Mouse (Mus musculus) hematopoietic stem cell, adult 5-6 weeks (primary cell): ENCODE results near the gene Gm2916. TPM values are rescaled to one million over a fixed set of nuclear protein-coding genes. Genes with fewer than 3 reads are reported as not detected.
"Not testable (repeated sequence)": the region's sequence is repeated elsewhere in the genome, so short reads cannot be mapped to it uniquely, and the experiment has no call there.

ENCODE experiments used
- ATAC-seq, 2 experiments: fragments of 125-278 bp in 1 of 2; replicated peaks in 1 of 2; 2 replicates each; pipeline ENCODE4 v1.8.0; 2016 to 2017; ENCODE audit warnings: inconsistent platforms in 2 of 2, mild to moderate bottlenecking in 2 of 2, moderate number of reproducible peaks in 2 of 2, low read depth in 1 of 2, moderate TSS enrichment in 1 of 2; ENCODE audit not compliant: low FRiP score in 2 of 2, poor library complexity in 2 of 2, severe bottlenecking in 2 of 2, insufficient read depth in 1 of 2, low TSS enrichment in 1 of 2
- total RNA-seq: library from RNA; stranded (forward); fragments of 172-1452, 232-1000 nt; gene quantifications from 2 replicates; pipeline ENCODE4 v1.2.3, GENCODE M21; 2017

Gene Gm2916
- not detected in 2 replicates for total RNA-seq

- ATAC-seq, result not testable (repeated sequence)
Measured at GRCm38 (mm10) chr14:3883872-3884271, at the start of gene Gm2916. Gene Gm2916, plus strand, starts transcription at chr14:3884172.

DNA sequence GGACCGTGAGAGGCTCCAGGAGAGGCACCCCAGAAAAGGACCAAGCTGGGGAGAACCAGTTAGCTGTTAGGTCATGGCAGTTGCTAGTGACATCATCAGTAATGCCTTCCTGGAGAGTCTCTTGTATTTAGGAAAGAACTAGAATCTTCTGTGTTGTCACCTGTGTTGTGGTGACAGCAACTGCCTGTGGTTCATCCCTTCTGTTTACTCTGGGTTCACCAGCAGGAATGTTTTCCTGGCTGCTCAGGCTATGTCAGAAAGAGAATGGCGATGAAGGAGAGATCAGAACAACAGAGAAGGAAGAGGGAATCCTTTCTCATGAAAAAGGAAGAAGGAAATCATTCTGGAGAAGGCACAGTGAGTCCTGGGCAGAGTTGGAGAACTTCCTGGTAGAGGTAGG, 38.0 kb upstream of the Gm2916 start, which contains the start of gene Gm3033:
Gene Gm3033, plus strand, starts transcription at position 301 of the 400 bp plus-strand sequence.
- ATAC-seq, result not testable (repeated sequence)

- ATAC-seq, result not testable (repeated sequence)
Measured at GRCm38 (mm10) chr14:3931456-3931855, 47.5 kb downstream of the Gm2916 start, which contains the start of gene Gm3029. Gene Gm3029, plus strand, starts transcription at chr14:3931756.

DNA sequence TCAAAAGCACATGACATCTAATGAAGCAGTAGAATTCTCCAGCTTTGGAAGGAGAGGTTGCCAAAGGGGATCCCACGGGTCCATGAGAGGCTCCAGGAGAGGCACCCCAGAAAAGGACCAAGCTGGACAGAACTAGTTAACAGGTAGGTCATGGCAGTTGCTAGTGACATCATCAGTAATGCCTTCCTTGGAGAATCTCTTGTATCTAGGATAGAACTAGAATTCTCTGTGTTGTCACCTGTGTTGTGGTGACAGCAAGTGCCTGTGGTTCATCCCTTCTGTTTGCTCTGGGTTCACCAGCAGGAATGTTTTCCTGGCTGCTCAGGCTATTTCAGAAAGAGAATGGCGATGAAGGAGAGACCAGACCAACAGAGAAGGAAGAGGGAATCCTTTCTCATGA, 79.3 kb downstream of the Gm2916 start, which contains the start of gene Gm3095:
Gene Gm3095, plus strand, starts transcription at position 301 of the 400 bp plus-strand sequence.
- not testable (repeated sequence) for ATAC-seq

Other genes starting within 250 kb of the Gm2916 start
- gene Gm3012, start 249.7 kb upstream of the Gm2916 start, total RNA-seq, result not detected in 2 replicates
- 0.10 TPM in 1 of 2 replicates, not detected in the other for gene Gm3020, start 232.1 kb upstream of the Gm2916 start, total RNA-seq
- not detected in 2 replicates for gene Gm3043, start 195.4 kb upstream of the Gm2916 start, total RNA-seq
- not detected in 2 replicates for gene Gm3002, start 74.1 kb upstream of the Gm2916 start, total RNA-seq
- not detected in 2 replicates for gene Gm3033, start 37.9 kb upstream of the Gm2916 start, total RNA-seq
- not detected in 2 replicates for gene Gm3029, start 47.6 kb downstream of the Gm2916 start, total RNA-seq
- not detected in 2 replicates for gene Gm3095, start 79.4 kb downstream of the Gm2916 start, total RNA-seq
- gene Gm3099, start 114.2 kb downstream of the Gm2916 start, total RNA-seq, result not detected in 2 replicates
- gene Gm5796, start 139.8 kb downstream of the Gm2916 start, total RNA-seq, result 0.30 TPM in 1 of 2 replicates, not detected in the other
- not detected in 2 replicates for gene Gm3115, start 199.9 kb downstream of the Gm2916 start, total RNA-seq
- 2.0 and 4.4 TPM in 2 replicates for gene Gm8108, start 226.4 kb downstream of the Gm2916 start, total RNA-seq